Mouse (Mus musculus) kidney, postnatal 25 days (tissue): Measurements from ENCODE around the gene Bub3.

Source experiments
- DNase-seq, 2 experiments: peaks; one replicate each; pipeline ENCODE4 v3.0.0; 2021; ENCODE audit warnings: mixed read lengths in 2 of 2

Gene Bub3

DNA sequence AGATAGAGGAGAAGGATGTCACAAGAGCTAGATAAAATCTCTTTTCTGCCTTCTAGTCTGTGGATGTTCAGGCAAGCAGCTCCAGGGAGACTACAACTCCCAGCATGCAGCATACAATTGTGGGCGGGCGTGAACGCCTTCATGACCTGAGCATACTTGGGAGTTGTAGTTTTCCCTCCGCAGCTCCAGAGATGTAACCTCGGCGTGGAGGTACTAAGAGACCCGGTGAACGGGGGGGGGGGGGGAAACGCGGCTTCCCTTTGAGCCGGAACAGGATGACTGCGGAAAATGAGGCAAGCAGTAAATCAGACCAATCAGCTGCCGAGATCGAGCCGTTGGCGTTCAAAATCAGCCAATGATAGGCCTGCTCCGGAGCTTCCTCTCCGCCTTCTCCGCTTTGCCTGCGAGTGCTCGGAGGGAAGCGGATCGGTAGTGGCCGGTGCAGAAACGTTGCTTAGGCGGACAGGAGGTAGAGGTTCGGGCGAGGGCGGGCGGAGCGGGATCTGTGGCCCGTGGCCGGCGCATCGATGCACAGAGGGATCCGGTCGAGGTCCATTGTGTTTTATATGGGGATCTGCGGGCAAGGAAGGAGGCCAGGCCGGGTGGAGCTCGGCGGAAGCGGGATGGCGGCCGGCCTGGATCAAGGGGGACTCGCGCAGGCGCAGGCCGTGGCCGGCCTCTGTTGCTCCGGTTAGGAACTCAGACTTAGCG lies at the start of gene Bub3:
Gene Bub3, plus strand, starts transcription at position 237 of the 711 bp plus-strand sequence.
- peak; percentile 94 to 96 for DNase-seq

DNA sequence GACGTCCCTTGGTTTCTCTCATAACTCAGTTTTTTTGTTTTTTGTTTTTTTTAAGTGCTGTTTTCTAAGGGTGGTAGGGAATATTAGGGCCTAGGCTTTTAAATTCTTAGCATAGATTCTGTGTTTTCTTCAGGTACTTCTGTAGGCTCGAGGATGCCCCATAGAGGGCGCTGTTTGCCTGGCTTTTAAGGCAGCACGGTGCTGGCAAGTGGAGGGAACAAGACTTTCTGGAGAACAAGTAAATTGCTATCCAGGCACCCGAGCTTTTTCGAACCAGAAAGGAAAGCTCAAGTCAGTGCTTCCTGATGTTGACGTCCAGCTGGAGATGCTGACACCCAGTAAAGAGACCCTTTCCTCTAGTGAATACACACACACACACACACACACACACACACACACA lies 20.0 kb upstream of the Bub3 start:
- DNase-seq = peak; percentile 84 to 94

DNA sequence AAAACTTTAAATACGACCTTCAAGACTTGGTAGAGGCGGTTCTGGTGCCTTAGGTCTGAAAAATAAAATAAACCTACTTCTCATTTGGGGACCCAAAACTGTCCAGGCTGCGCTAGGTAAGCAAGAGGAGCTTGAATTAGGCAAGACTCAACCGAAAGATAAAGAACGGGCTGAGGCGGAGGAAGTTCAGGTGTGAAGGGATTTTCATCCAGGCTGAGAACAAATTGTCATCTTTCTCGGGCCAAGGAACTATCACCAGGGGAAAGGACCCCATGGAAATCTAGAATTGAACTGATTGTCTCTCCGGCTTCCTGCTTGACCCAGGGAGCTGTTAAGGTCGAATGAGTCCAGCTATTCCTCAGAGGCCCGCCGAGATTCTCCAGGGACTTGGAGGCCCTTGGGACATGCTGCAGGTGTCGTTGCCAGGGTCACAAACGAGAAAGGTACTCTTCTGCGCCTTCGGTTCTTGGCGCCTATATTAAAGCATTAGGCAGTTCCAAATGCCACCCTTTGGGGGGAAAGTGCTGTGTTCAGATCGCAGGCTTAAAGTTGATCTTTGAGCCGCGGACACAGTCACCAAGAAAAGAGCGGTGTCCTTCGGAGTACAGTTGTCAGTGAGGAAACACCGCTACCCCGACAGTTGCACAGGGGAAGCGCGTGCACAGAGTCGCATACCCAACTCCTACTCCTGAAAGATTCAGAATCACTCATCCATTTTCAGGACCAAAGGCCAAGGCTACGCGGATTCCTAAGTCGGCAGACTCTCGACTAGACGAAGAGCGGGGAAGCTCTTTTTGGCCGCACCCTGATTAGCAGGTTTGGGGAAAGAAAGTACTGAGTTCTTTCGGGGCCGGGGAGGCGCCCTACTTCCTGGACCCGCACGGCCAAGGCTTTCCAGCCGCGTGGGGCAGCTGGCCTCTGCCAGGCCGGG lies 18.6 kb upstream of the Bub3 start:
- DNase-seq = no peak

DNA sequence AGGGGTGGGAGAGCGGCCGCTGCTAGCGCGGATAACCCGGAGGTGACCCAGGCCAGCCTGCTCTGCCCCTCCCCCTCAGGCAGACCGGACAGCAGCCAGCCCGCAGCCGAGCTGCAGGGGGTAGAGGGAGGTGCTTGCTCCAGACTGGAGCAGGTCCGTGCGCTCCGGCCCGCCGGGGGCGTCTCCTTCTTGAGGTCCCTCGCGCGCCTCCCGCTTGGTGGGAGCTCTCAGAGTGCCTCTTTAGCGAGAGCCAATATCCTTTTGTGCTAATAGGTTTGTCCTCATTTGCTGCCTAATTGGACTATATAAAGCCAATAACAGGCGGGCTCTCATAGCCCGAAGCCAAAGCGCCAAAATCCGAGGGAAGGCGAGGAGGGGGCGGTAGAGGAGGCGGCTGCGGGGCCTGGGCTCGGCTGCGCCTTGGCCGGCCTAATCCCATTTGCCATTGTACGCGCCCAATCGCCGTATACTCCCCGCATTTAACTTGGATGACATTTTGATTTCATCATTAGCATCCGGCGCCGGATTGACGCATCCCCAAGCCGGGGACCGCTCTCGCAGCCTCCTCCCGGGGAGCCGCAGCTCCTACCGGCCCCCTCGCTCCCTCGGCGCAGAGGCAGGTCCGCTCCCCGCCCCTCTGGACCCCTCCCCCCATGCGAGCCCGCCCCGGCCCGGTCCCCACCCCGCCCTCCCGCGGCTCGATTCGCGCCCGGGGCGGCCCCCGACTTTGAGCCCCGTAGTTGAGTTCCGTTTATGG lies 17.7 kb upstream of the Bub3 start, which contains the start of gene Hmx3:
Gene Hmx3, plus strand, starts transcription at position 753 of the 757 bp plus-strand sequence.
- no peak for DNase-seq

DNA sequence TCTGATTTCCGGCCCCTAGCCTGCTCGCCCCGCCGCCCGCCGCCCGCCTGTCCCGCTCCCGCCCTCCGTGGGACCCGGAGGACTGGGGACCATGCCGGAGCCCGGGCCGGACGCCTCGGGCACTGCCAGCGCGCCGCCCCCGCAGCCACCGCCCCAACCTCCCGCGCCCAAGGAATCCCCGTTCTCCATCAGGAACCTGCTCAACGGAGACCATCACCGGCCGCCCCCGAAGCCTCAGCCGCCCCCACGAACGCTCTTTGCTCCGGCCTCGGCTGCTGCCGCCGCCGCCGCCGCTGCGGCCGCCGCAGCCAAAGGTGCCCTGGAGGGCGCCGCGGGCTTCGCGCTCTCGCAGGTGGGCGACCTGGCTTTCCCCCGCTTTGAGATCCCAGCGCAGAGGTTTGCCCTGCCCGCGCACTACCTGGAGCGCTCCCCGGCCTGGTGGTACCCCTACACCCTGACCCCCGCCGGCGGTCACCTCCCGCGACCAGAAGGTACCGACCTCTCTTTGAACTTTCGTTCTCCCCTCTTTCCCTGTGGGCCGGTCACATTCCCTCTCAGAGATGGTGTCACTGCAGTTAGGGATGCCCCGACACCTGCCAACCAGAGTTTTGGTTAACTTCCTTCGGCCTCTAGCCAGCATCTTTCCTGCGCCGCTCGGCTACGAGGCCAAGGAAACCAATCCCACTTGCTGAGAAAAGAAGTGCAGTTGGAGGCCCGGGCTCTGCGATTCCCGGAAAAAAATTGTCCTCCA lies 17.0 kb upstream of the Bub3 start:
- DNase-seq = no peak

DNA sequence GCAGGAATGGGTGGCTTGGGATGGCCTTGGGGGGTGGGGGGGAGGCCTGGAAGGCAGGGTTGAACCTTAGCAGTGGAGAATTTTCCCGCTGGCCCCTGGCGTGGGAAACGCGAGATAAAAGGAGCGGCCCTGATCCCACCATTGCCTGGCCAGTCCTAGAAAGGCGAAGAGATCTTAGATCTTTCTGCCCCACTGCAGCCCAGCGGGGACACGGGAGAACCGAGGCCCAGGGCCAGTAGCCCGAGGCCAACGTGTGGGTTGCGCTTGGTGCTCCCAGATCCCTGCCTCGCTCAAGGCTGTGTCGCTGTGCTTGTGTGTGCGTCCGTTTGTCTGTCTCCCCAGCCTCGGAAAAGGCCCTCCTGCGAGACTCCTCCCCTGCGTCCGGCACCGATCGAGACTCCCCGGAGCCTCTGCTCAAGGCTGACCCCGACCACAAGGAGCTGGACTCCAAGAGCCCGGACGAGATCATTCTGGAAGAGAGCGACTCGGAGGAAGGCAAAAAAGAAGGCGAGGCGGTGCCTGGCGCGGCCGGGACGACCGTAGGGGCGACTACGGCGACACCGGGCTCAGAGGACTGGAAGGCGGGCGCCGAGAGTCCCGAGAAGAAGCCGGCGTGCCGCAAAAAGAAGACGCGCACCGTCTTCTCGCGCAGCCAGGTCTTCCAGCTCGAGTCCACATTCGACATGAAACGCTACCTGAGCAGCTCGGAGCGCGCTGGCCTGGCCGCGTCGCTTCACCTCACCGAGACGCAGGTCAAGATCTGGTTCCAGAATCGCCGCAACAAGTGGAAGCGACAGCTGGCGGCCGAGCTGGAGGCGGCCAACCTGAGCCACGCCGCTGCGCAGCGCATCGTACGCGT lies 16.2 kb upstream of the Bub3 start:
- peak in 1 of 2 experiments; percentile 34 for DNase-seq

DNA sequence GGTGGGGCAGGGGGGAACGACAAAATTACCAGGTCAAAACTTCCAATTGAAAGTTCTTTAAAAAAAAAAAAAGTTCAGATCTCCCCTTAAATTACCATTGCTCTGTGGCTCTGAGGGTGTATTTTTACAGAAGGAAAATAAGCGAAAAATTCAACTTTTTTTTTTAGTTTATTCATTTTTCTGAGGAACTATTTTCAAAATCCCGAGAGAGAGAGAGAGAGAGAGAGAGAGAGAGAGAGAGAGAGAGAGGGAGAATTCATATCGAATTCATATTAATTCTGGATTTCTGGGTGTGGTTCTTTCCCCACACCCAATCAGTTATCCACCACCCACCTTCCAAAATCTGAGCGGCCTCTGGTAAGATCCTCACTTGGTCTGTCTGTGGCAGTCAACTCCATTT lies 15.2 kb upstream of the Bub3 start:
- DNase-seq = no peak

DNA sequence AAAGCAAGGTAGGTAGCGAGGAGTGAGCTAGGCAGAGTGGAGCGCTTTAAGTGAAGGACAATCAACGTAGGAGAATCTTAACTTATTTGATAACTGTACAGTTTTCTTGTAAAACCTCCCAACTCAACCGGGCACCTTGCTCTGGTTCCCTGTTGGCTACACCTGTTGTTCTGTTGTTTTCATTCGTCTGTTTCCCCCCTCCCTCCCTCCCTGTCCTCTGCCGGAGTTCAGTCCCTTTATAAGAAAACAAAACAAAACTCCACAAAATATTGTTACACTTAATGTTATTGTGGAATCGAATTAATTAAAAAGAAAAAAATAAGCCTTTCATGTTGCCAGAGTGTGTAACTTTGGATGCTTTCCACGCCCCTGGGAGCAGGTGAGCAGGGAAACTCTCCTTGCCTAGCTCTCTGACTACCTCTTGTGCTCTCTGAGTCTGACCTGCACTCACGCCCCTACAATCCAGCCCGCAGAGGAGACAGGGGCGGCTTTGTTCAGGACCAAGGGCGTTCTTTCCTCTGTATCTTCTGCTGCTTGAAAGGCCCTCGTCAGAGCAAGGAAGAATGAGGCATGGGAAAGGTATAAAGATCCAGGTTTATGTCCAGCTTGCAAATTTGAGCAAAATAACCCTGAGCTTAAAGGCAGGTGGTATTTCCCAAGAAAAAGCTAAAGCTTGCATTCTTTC lies 14.2 kb upstream of the Bub3 start:
- no peak for DNase-seq

DNA sequence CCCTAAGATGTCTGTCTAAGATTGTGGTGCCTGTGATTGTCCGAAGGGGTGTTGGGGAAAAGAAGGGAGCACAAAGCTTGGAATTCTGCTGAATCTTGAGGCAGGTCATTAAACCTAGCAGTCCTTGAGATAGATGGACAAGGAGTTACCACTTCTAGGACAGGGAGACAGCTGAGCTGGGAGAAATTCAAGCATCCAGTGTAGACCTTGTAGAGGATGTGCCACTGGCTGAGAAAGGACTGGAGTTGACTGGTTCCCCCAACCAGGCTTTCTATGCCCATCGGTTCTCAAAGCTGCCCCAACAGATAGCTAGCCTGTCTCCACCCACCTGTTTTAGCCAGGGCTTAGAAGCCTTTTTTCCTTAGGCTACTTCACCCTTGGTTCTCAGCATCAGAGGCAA lies 13.6 kb upstream of the Bub3 start:
- DNase-seq = no peak

DNA sequence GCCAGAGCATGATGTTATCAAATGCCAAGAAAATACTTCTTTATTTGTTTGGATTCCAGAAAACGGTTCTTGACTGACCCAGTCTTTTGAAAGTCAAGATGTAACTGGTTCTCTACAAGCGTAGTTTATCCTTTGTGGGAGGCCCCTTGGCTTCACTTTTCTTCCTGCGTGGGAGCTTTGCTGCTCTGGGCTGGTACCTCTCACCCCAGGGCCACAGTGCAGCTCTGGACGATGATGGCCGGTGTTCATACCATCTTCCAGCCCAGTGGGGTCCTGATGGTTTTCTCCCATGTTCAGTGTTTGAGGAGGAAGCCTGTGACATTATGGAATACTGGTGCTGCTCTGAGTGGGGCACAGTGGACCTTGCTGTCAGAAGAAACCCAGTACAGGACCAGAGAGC lies 12.5 kb upstream of the Bub3 start:
- DNase-seq = no peak

DNA sequence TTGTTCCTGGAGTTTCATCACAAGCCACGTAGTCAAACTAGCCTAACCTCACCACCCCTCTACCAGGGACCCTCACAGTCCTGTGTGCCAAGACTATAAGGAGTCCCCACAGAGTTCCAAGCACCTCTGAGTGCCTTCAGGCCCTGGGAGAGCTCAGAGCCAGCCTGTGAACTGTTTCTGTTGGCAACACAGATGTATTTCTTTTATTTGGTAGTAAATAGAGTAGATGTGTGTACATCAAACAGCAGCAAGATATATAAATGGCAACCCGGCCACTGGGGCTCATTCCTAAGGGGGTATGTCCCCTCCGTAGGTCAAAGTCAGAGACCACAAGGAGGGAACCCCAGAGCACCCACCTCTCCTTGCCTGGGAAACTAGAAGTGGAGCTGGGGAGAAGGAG lies 11.5 kb upstream of the Bub3 start, which contains the start of gene Hmx2:
Gene Hmx2, plus strand, starts transcription at position 301 of the 400 bp plus-strand sequence.
- DNase-seq = no peak

DNA sequence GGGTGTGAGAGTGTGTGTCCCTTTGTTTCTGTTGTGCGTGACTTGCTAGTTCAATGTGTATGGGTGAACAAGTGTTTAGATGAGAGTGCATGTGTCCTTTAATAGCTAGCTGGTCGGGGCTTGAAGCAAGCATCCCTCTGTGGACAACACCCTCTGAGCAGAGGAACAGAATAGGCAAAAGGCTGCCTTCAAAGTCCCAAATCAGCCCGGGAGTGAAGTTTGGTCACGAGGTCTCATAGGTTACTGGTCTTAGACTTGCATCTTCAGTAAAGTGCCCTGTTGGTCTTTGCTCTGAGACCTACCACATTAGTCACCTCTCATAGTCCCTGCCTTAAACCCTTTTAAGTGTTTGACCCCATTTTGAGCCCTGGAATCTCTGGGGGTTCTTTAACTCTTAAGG lies 8.6 kb upstream of the Bub3 start:
- DNase-seq = no peak

DNA sequence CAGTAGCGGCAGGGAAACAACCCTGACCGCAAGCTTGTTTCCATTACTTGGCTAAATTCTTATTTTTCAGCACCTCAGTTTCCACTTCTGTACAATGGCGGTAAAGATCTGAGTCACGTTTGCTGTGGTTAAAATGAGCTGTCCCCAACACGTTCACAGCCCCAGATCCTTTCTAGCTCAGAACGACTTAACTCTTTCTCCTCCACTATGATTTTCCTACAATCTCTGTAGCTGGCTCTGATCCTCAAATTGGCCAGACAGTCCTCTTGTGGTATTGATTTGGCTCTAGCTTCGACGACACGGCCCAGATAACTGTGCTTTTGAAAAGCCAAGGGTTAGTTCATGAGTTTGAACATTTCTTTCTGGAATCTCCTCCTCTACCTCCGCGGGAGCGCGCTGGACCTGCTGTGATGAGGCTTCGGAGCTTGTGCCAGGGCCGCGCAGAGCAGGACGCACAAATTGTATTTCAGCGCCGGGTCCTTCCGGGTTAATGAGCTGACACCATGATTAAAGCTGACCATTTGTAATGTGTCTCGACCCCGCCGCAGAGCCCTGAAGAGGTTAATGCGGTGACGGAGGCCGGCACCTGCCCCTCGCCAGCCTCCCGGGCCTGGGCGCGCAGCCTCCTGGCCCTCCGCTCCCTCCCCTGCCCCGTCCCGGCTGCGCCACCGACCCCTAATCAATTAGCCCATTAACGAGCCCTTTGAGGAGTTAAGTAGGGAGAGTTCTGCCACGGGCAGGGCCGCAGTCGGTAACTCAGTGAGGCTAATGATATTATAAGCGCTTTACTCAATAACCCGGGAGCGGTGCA lies 7.9 kb upstream of the Bub3 start:
- no peak for DNase-seq

DNA sequence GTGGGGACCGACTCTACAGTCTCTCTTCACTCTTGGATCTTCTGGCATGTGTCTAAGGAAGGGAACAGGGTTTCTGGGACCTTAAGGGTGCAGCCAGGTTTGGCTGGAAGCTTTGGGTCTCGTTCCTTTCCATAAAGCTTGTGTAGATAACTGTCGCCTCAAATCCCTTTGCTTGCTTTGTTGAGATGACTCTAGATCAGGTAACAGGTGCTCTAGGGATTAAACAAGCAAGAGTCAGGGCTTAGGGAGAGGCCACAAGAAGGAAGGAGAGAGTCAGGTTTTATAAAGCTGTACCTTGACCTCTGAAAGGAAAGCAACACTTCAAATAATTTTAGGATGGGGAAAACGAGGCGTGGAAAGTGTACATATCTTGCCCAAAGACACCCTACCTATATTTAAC lies 7.2 kb upstream of the Bub3 start:
- DNase-seq = no peak

DNA sequence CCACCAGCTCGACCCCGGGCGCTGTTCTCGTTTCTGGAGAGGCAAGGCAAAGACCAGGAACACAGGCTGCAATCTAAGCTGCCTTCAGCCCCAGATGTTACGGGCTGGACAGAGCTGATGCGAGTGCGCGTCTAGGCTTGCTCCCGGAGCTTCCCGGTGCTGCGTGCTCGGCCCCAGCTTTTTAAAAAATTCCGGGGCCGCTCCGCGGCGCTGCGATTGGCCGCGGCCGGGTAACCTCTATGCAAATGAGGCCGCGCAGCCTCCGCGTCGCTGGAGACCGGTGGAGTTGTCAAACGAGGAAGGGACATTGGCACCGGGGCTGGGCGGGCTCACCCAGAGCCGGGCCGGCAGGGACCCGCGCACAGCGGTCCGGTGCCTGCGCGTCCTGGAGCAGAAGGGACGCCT lies 6.2 kb upstream of the Bub3 start:
- DNase-seq = peak; percentile 44 to 67

DNA sequence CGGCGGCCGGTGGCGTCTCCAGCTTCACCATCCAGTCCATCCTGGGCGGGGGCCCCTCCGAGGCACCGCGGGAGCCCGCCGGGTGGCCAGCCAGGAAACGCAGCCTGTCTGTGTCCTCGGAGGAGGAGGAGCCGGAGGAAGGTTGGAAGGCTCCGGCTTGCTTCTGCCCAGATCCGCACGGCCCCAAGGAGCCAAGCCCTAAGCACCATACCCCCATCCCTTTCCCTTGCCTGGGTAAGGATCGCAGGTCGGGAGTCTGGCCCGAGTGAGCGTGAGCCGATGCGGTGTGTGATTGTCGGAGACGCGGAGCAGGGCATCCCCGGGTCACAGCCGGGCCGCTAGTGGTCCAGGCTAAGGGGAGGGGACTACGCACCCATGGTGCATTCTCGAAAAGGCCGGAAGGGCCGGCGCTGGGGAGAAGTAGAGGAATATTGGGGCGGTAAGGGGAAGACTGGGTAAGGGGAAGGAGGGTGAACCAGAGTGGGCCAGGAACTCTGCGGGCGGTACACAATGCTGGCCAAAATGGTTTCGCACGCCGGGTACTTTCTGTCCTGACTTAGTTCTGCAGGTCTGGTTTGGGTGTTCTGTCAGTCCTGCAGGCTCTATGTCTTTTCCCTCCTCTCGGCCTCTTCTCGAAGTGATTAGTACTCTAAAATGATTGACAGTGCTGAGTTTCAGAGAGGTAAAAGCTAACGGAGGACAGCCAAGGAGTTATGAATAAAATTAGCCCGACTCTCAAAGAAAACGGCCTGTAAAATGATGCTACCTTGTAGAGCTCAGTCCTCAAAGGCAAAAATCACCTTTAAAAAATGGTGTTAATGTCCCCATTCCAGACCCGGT lies 5.5 kb upstream of the Bub3 start:
- DNase-seq = peak in 1 of 2 experiments; percentile 36

DNA sequence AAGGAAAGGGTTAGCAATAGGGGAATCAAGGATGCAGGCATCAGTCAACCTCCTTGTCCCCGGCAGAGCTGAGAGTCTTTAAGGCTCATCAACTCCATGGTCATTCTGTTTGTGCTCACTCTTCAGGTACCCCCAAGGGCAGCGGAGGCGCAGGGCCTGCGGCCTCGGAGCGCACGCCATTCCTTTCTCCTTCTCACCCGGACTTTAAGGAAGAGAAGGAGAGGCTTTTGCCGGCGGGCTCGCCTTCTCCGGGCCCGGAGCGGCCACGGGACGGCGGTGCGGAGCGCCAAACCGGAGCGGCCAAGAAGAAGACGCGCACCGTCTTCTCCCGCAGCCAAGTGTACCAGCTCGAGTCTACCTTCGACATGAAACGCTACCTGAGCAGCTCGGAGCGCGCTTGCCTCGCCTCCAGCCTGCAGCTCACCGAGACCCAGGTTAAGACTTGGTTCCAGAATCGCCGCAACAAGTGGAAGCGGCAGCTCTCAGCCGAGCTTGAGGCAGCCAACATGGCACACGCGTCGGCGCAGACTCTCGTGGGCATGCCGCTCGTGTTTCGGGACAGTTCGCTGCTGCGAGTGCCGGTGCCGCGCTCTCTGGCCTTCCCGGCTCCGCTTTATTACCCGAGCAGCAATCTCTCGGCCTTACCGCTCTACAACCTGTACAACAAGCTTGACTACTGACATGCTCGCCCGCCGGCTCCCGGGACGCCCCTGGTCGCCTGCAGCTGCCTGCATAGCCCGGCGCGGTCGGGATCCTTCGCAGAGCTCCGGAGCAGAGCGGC lies 4.5 kb upstream of the Bub3 start:
- DNase-seq = peak in 1 of 2 experiments; percentile 44

DNA sequence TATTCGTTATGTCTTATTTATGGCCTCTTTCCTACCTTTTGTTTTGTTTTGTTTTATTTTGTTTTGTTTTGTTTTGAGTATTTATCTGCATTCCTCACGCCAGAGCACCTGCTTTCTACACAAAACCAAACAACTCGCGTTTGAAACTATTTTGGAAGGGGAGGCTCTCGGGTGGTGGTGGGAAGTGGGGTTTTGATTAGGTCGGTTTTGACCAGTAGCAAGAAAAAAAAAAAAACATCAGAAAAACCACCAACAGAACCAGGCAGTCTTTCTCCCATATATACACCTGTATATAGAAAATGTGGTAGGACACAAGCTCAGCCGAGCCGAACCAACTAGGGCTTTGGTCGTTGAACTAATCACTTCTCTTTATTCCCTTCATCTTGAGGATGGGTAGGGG lies 3.9 kb upstream of the Bub3 start:
- DNase-seq = no peak
